Mouse (Mus musculus): ENCODE measurements around the gene Olfr585. TPM values are rescaled to one million over a fixed set of nuclear protein-coding genes. Genes with fewer than 3 reads are reported as not detected.

Gene Olfr585
- not detected for polyA plus RNA-seq (2015; fragmentation: Illumina TruSeq; extraction: RNeasy Lipid Tissue Mini Kit (QIAGEN cat#74804); ENCODE audit: low read depth, low replicate concordance)

DNA sequence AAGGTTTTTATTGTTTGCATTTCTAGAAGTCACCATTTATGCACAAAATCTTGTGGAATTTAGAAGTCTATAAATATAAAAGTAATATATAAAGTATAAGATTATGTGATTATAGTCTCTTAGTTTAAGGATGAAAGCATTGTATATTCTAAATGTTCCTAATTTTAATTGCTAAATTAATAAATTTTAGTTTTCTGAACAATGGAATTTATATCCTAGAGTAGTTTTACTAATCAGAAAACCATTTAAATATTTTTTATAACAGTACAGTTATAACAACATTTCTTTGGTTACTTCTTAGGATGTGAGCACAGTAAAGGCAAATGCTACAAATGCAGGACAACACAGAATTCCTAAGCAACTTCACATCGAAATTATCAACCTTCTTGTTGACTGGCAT, at the start of gene Olfr585:
TSS of gene Olfr585 (plus strand) at position 301 of the 400 bp plus-strand sequence.

GRCm38 (mm10) chr7:103051000-103051399, 46.5 kb upstream of the Olfr585 start, which contains the start of gene Olfr583:
TSS of gene Olfr583 (plus strand) at chr7:103051300.

DNA sequence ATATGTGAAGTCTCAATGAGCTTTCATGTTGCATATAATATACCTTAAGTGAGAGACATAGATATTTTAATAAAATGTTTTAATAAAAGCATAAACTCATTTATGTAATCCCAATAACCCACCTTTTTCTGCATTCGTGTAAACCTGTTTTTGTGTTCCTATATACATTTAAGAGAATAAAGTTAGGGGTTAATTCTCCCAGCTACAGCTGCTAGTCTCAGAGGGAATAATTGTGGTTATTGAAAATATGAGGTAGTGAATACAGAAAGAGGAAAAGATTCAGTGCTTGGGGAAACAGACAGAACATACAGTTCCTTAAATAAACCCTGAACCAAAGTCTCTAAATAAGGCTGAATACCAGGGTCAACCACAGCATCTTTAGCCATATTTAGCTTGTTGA, 15.9 kb upstream of the Olfr585 start, which contains the start of gene Olfr584:
TSS of gene Olfr584 (plus strand) at position 301 of the 400 bp plus-strand sequence.

GRCm38 (mm10) chr7:103125538-103125937, 28.0 kb downstream of the Olfr585 start, which contains the start of gene Olfr586:
TSS of gene Olfr586 (minus strand) at chr7:103125638.

GRCm38 (mm10) chr7:103140579-103140978, 43.1 kb downstream of the Olfr585 start, which contains the start of gene Olfr588-ps1:
TSS of gene Olfr588-ps1 (plus strand) at chr7:103140879.

Other genes starting within 250 kb of the Olfr585 start
- gene Olfr566, start 239.0 kb upstream of the Olfr585 start, polyA plus RNA-seq (2015; fragmentation: Illumina TruSeq; extraction: RNeasy Lipid Tissue Mini Kit (QIAGEN cat#74804); ENCODE audit: low read depth, low replicate concordance) = not detected
- gene Olfr568, start 220.6 kb upstream of the Olfr585 start, polyA plus RNA-seq (2015; fragmentation: Illumina TruSeq; extraction: RNeasy Lipid Tissue Mini Kit (QIAGEN cat#74804); ENCODE audit: low read depth, low replicate concordance) = not detected
- gene Olfr569, start 206.8 kb upstream of the Olfr585 start, polyA plus RNA-seq (2015; fragmentation: Illumina TruSeq; extraction: RNeasy Lipid Tissue Mini Kit (QIAGEN cat#74804); ENCODE audit: low read depth, low replicate concordance) = not detected
- gene Olfr570, start 203.1 kb upstream of the Olfr585 start, polyA plus RNA-seq (2015; fragmentation: Illumina TruSeq; extraction: RNeasy Lipid Tissue Mini Kit (QIAGEN cat#74804); ENCODE audit: low read depth, low replicate concordance) = not detected
- not detected for gene Olfr571, start 180.2 kb upstream of the Olfr585 start, polyA plus RNA-seq (2015; fragmentation: Illumina TruSeq; extraction: RNeasy Lipid Tissue Mini Kit (QIAGEN cat#74804); ENCODE audit: low read depth, low replicate concordance)
- not detected for gene Olfr572, start 173.3 kb upstream of the Olfr585 start, polyA plus RNA-seq (2015; fragmentation: Illumina TruSeq; extraction: RNeasy Lipid Tissue Mini Kit (QIAGEN cat#74804); ENCODE audit: low read depth, low replicate concordance)
- not detected for gene Olfr573-ps1, start 155.1 kb upstream of the Olfr585 start, polyA plus RNA-seq (2015; fragmentation: Illumina TruSeq; extraction: RNeasy Lipid Tissue Mini Kit (QIAGEN cat#74804); ENCODE audit: low read depth, low replicate concordance)
- gene Olfr574, start 149.3 kb upstream of the Olfr585 start, polyA plus RNA-seq (2015; fragmentation: Illumina TruSeq; extraction: RNeasy Lipid Tissue Mini Kit (QIAGEN cat#74804); ENCODE audit: low read depth, low replicate concordance) = not detected
- gene Olfr575, start 138.9 kb upstream of the Olfr585 start, polyA plus RNA-seq (2015; fragmentation: Illumina TruSeq; extraction: RNeasy Lipid Tissue Mini Kit (QIAGEN cat#74804); ENCODE audit: low read depth, low replicate concordance) = not detected
- gene Olfr576, start 135.1 kb upstream of the Olfr585 start, polyA plus RNA-seq (2015; fragmentation: Illumina TruSeq; extraction: RNeasy Lipid Tissue Mini Kit (QIAGEN cat#74804); ENCODE audit: low read depth, low replicate concordance) = not detected
- not detected for gene Olfr577, start 121.8 kb upstream of the Olfr585 start, polyA plus RNA-seq (2015; fragmentation: Illumina TruSeq; extraction: RNeasy Lipid Tissue Mini Kit (QIAGEN cat#74804); ENCODE audit: low read depth, low replicate concordance)
- gene Olfr578, start 108.4 kb upstream of the Olfr585 start, polyA plus RNA-seq (2015; fragmentation: Illumina TruSeq; extraction: RNeasy Lipid Tissue Mini Kit (QIAGEN cat#74804); ENCODE audit: low read depth, low replicate concordance) = not detected
- gene Olfr582, start 59.7 kb upstream of the Olfr585 start, polyA plus RNA-seq (2015; fragmentation: Illumina TruSeq; extraction: RNeasy Lipid Tissue Mini Kit (QIAGEN cat#74804); ENCODE audit: low read depth, low replicate concordance) = not detected
- gene Olfr583, start 46.4 kb upstream of the Olfr585 start, polyA plus RNA-seq (2015; fragmentation: Illumina TruSeq; extraction: RNeasy Lipid Tissue Mini Kit (QIAGEN cat#74804); ENCODE audit: low read depth, low replicate concordance) = not detected
- gene Olfr584, start 15.8 kb upstream of the Olfr585 start, polyA plus RNA-seq (2015; fragmentation: Illumina TruSeq; extraction: RNeasy Lipid Tissue Mini Kit (QIAGEN cat#74804); ENCODE audit: low read depth, low replicate concordance) = not detected
- gene Olfr586, start 27.9 kb downstream of the Olfr585 start, polyA plus RNA-seq (2015; fragmentation: Illumina TruSeq; extraction: RNeasy Lipid Tissue Mini Kit (QIAGEN cat#74804); ENCODE audit: low read depth, low replicate concordance) = not detected
- gene Olfr588-ps1, start 43.2 kb downstream of the Olfr585 start, polyA plus RNA-seq (2015; fragmentation: Illumina TruSeq; extraction: RNeasy Lipid Tissue Mini Kit (QIAGEN cat#74804); ENCODE audit: low read depth, low replicate concordance) = not detected
- not detected for gene Olfr589, start 58.6 kb downstream of the Olfr585 start, polyA plus RNA-seq (2015; fragmentation: Illumina TruSeq; extraction: RNeasy Lipid Tissue Mini Kit (QIAGEN cat#74804); ENCODE audit: low read depth, low replicate concordance)
- not detected for gene Olfr591, start 80.6 kb downstream of the Olfr585 start, polyA plus RNA-seq (2015; fragmentation: Illumina TruSeq; extraction: RNeasy Lipid Tissue Mini Kit (QIAGEN cat#74804); ENCODE audit: low read depth, low replicate concordance)
- not detected for gene Olfr592, start 87.1 kb downstream of the Olfr585 start, polyA plus RNA-seq (2015; fragmentation: Illumina TruSeq; extraction: RNeasy Lipid Tissue Mini Kit (QIAGEN cat#74804); ENCODE audit: low read depth, low replicate concordance)
- not detected for gene Olfr593, start 114.1 kb downstream of the Olfr585 start, polyA plus RNA-seq (2015; fragmentation: Illumina TruSeq; extraction: RNeasy Lipid Tissue Mini Kit (QIAGEN cat#74804); ENCODE audit: low read depth, low replicate concordance)
- gene Olfr594, start 119.3 kb downstream of the Olfr585 start, polyA plus RNA-seq (2015; fragmentation: Illumina TruSeq; extraction: RNeasy Lipid Tissue Mini Kit (QIAGEN cat#74804); ENCODE audit: low read depth, low replicate concordance) = not detected
- not detected for gene Usp17ld, start 154.8 kb downstream of the Olfr585 start, polyA plus RNA-seq (2015; fragmentation: Illumina TruSeq; extraction: RNeasy Lipid Tissue Mini Kit (QIAGEN cat#74804); ENCODE audit: low read depth, low replicate concordance)
- not detected for gene Olfr596, start 207.9 kb downstream of the Olfr585 start, polyA plus RNA-seq (2015; fragmentation: Illumina TruSeq; extraction: RNeasy Lipid Tissue Mini Kit (QIAGEN cat#74804); ENCODE audit: low read depth, low replicate concordance)
- not detected for gene Olfr597, start 218.6 kb downstream of the Olfr585 start, polyA plus RNA-seq (2015; fragmentation: Illumina TruSeq; extraction: RNeasy Lipid Tissue Mini Kit (QIAGEN cat#74804); ENCODE audit: low read depth, low replicate concordance)
- gene Olfr598, start 225.8 kb downstream of the Olfr585 start, polyA plus RNA-seq (2015; fragmentation: Illumina TruSeq; extraction: RNeasy Lipid Tissue Mini Kit (QIAGEN cat#74804); ENCODE audit: low read depth, low replicate concordance) = not detected
- not detected for gene Olfr599, start 238.2 kb downstream of the Olfr585 start, polyA plus RNA-seq (2015; fragmentation: Illumina TruSeq; extraction: RNeasy Lipid Tissue Mini Kit (QIAGEN cat#74804); ENCODE audit: low read depth, low replicate concordance)